ENCODE assay signal across 8 mouse cellular contexts in the genomic region with DNA sequence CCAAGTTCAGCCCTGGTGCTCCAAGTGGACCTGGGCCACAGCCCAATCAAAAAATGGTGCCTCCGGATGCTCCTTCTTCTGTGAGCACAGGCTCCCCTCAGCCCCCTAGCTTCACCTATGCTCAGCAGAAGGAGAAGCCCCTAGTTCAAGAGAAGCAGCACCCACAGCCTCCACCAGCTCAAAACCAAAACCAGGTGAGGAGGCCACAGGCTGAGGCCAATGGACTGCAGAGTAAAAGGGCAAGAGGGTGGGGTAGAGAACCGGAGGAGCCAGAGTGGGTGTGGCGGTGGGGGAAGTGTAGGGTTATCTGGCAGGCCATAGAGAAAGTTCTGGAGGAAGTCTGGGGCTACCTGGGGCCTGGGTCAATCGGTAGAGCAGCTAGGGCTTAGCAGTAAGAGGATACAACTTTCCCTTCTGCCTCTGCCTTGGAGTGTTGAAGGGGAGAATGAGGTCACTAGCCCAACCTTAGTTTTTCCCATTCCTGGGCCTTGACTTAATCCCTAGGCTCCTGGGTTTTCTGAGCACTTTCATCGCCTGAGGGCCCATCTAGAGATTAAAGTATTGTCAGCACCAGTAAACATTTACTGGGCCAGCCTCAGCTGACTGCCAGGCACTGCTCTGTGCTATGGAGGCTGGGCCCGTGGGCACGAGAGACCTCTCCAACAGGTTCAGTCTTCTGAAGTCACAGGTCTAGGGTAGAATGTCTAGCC. TPM values are rescaled to one million over a fixed set of nuclear protein-coding genes. Genes with fewer than 3 reads are reported as not detected.
DNase-seq lines count a peak whose midpoint lies in the region; ATAC-seq and TF ChIP-seq lines count a peak whose summit lies in the region.

No protein-coding gene starts in this region.

- no peak for TF ChIP-seq POLR2A in bone marrow, adult 2 months (IDR thresholded peaks at IDR 0.05; ENCODE audit: borderline replicate concordance, control insufficient read depth, low read depth, low read length)

- H3K4me2 ChIP-seq in forebrain, embryonic 12.5 days = no peak overlapping the region
- H3K4me2 ChIP-seq in forebrain, postnatal 0 days (ENCODE audit: low read depth) = no peak overlapping the region
- H3K4me2 ChIP-seq in hindbrain, postnatal 0 days (ENCODE audit: low read depth, low read length) = peak overlapping the region; percentile 11; the same call in 1 of the 2 replicates

- no peak for ATAC-seq in forebrain, embryonic 12.5 days (ENCODE audit: low FRiP score)
- no peak for ATAC-seq in forebrain, postnatal 0 days
- no peak for ATAC-seq in hindbrain, postnatal 0 days
- ATAC-seq in megakaryocyte progenitor cell, adult 5-6 weeks (replicated peaks; ENCODE audit: poor library complexity) = no peak

- peaks cover 36% of the 10 kb centered on the region for H3K36me3 ChIP-seq in forebrain, embryonic 12.5 days (replicated peaks)
- peaks cover 14% of the 10 kb centered on the region for H3K36me3 ChIP-seq in forebrain, postnatal 0 days (ENCODE audit: insufficient read depth)
- peaks cover 8% of the 10 kb centered on the region; the same call in 1 of the 2 replicates for H3K36me3 ChIP-seq in hindbrain, postnatal 0 days (ENCODE audit: insufficient read depth, low read length)

- no peak overlapping the region for H3K27ac ChIP-seq in forebrain, embryonic 12.5 days
- no peak overlapping the region for H3K27ac ChIP-seq in forebrain, postnatal 0 days (ENCODE audit: low read depth, low read length)
- H3K27ac ChIP-seq in bone marrow, adult 2 months (ENCODE audit: control insufficient read depth, insufficient read depth, low read depth, low read length, poor library complexity) = peak overlapping the region; percentile 93
- no peak overlapping the region for H3K27ac ChIP-seq in hindbrain, postnatal 0 days

- 0 out of 2 replicates have a peak overlapping the region, but pooled peaks have one; percentile 13 for H3K4me3 ChIP-seq in forebrain, embryonic 12.5 days (replicated peaks)
- H3K4me3 ChIP-seq in forebrain, postnatal 0 days (ENCODE audit: low read depth, low read length) = no peak overlapping the region
- peak overlapping the region; percentile 88 for H3K4me3 ChIP-seq in bone marrow, adult 2 months (replicated peaks; ENCODE audit: control insufficient read depth, low read depth, low read length)
- H3K4me3 ChIP-seq in hindbrain, postnatal 0 days (ENCODE audit: low read length) = no peak overlapping the region

- no peak for DNase-seq in forebrain, postnatal 0 days
- no peak for DNase-seq in hindbrain, postnatal 0 days (ENCODE audit: low spot score)
- peak; percentile 53 for DNase-seq in lung, postnatal 25 days (ENCODE audit: low spot score)
- no peak for DNase-seq in embryo, embryonic 11 days
- DNase-seq in retina, postnatal 1 day = no peak

- no peak for TF ChIP-seq CTCF in forebrain, postnatal 0 days (IDR thresholded peaks at IDR 0.05; ENCODE audit: low read depth)
- no peak for TF ChIP-seq CTCF in bone marrow, adult 2 months (IDR thresholded peaks at IDR 0.05; ENCODE audit: control insufficient read depth, insufficient read depth, low read length)
- no peak for TF ChIP-seq CTCF in hindbrain, postnatal 0 days (IDR thresholded peaks at IDR 0.05; ENCODE audit: low read depth)

- WGBS in forebrain, embryonic 12.5 days = 87% methylated on average over 7 of the region's 7 CpGs
- 82% methylated on average over 7 of the region's 7 CpGs for WGBS in forebrain, postnatal 0 days
- 23% methylated on average over 7 of the region's 7 CpGs for WGBS in bone marrow, adult 2 months
- 90% methylated on average over 7 of the region's 7 CpGs for WGBS in hindbrain, postnatal 0 days

- H3K4me1 ChIP-seq in forebrain, embryonic 12.5 days = peaks cover 39% of the 10 kb centered on the region
- peaks cover 10% of the 10 kb centered on the region for H3K4me1 ChIP-seq in forebrain, postnatal 0 days (ENCODE audit: insufficient read depth)
- peaks cover 1% of the 10 kb centered on the region; the same call in 1 of the 2 replicates for H3K4me1 ChIP-seq in bone marrow, adult 2 months (ENCODE audit: control insufficient read depth, insufficient read depth, low read length)
- H3K4me1 ChIP-seq in hindbrain, postnatal 0 days (ENCODE audit: insufficient read depth, low read length) = peaks cover 16% of the 10 kb centered on the region

- no peaks in the 10 kb centered on the region for H3K27me3 ChIP-seq in forebrain, embryonic 12.5 days
- H3K27me3 ChIP-seq in forebrain, postnatal 0 days (ENCODE audit: insufficient read depth, low read length) = no peaks in the 10 kb centered on the region
- H3K27me3 ChIP-seq in hindbrain, postnatal 0 days (ENCODE audit: insufficient read depth, low read length) = no peaks in the 10 kb centered on the region

- H3K9me3 ChIP-seq in forebrain, embryonic 12.5 days = no peaks in the 10 kb centered on the region
- no peaks in the 10 kb centered on the region for H3K9me3 ChIP-seq in forebrain, postnatal 0 days (ENCODE audit: low read length)
- no peaks in the 10 kb centered on the region for H3K9me3 ChIP-seq in hindbrain, postnatal 0 days (ENCODE audit: low read length)

- no peak overlapping the region for H3K9ac ChIP-seq in forebrain, embryonic 12.5 days
- H3K9ac ChIP-seq in forebrain, postnatal 0 days = no peak overlapping the region
- H3K9ac ChIP-seq in hindbrain, postnatal 0 days (replicated peaks; ENCODE audit: low read length) = no peak overlapping the region

RNA-seq across cellular contexts. Expression of a gene that starts 2.5 kb away (rescaled TPM):
- polyA plus RNA-seq in forebrain, embryonic 12.5 days (2016; fragmentation: Nextera tagmentation; extraction: Ambion mirVana) = 66.6 and 71.1 TPM in 2 replicates
- total RNA-seq in forebrain, postnatal 0 days (2014; rRNA removed) = 30.5 and 35.6 TPM in 2 replicates
- 43.5 and 51.6 TPM in 2 replicates for polyA plus RNA-seq in forebrain, postnatal 0 days (2015; fragmentation: Nextera tagmentation; extraction: Ambion mirVana)
- 90.3 and 169 TPM in 2 replicates for polyA plus RNA-seq in bone marrow, adult 2 months (2011; ENCODE audit: insufficient read depth, insufficient read length, low replicate concordance, missing spikeins)
- 62.6 and 63.9 TPM in 2 replicates for total RNA-seq in hindbrain, postnatal 0 days (2014; rRNA removed)
- polyA plus RNA-seq in hindbrain, postnatal 0 days (2015; fragmentation: Nextera tagmentation; extraction: Ambion mirVana) = 54.1 and 63.2 TPM in 2 replicates
- total RNA-seq in megakaryocyte progenitor cell, adult 5-6 weeks (2015) = 75.9 and 83.2 TPM in 2 replicates
- 18.1 and 22.2 TPM in 2 replicates for total RNA-seq in megakaryocyte progenitor cell, adult 5-6 weeks (2017)

RNA-seq across cellular contexts. Expression of a gene that starts 21.1 kb away (rescaled TPM):
- 0.69 and 1.4 TPM in 2 replicates for polyA plus RNA-seq in forebrain, embryonic 12.5 days (2016; fragmentation: Nextera tagmentation; extraction: Ambion mirVana)
- 0.62 and 0.86 TPM in 2 replicates for total RNA-seq in forebrain, postnatal 0 days (2014; rRNA removed)
- polyA plus RNA-seq in forebrain, postnatal 0 days (2015; fragmentation: Nextera tagmentation; extraction: Ambion mirVana) = 0.20 and 0.67 TPM in 2 replicates
- not detected in 2 replicates for polyA plus RNA-seq in bone marrow, adult 2 months (2011; ENCODE audit: insufficient read depth, insufficient read length, low replicate concordance, missing spikeins)
- total RNA-seq in hindbrain, postnatal 0 days (2014; rRNA removed) = 0.37 and 0.40 TPM in 2 replicates
- 0.64 and 0.66 TPM in 2 replicates for polyA plus RNA-seq in hindbrain, postnatal 0 days (2015; fragmentation: Nextera tagmentation; extraction: Ambion mirVana)
- 0.07 TPM in 1 of 2 replicates, not detected in the other for total RNA-seq in megakaryocyte progenitor cell, adult 5-6 weeks (2015)
- not detected in 2 replicates for total RNA-seq in megakaryocyte progenitor cell, adult 5-6 weeks (2017)

RNA-seq across cellular contexts. Expression of a gene that starts 27.5 kb away (rescaled TPM):
- polyA plus RNA-seq in forebrain, embryonic 12.5 days (2016; fragmentation: Nextera tagmentation; extraction: Ambion mirVana) = 3.6 and 4.7 TPM in 2 replicates
- 59.2 and 72.2 TPM in 2 replicates for total RNA-seq in forebrain, postnatal 0 days (2014; rRNA removed)
- 5.3 and 5.6 TPM in 2 replicates for polyA plus RNA-seq in forebrain, postnatal 0 days (2015; fragmentation: Nextera tagmentation; extraction: Ambion mirVana)
- 0.85 TPM in 1 of 2 replicates, not detected in the other for polyA plus RNA-seq in bone marrow, adult 2 months (2011; ENCODE audit: insufficient read depth, insufficient read length, low replicate concordance, missing spikeins)
- 56.5 and 61.6 TPM in 2 replicates for total RNA-seq in hindbrain, postnatal 0 days (2014; rRNA removed)
- 4.6 and 5.0 TPM in 2 replicates for polyA plus RNA-seq in hindbrain, postnatal 0 days (2015; fragmentation: Nextera tagmentation; extraction: Ambion mirVana)
- total RNA-seq in megakaryocyte progenitor cell, adult 5-6 weeks (2015) = not detected in 2 replicates
- not detected in 2 replicates for total RNA-seq in megakaryocyte progenitor cell, adult 5-6 weeks (2017)

RNA-seq across cellular contexts. Expression of a gene that starts 48.1 kb away (rescaled TPM):
- not detected in 2 replicates for polyA plus RNA-seq in forebrain, embryonic 12.5 days (2016; fragmentation: Nextera tagmentation; extraction: Ambion mirVana)
- not detected in 2 replicates for total RNA-seq in forebrain, postnatal 0 days (2014; rRNA removed)
- not detected in 2 replicates for polyA plus RNA-seq in forebrain, postnatal 0 days (2015; fragmentation: Nextera tagmentation; extraction: Ambion mirVana)
- polyA plus RNA-seq in bone marrow, adult 2 months (2011; ENCODE audit: insufficient read depth, insufficient read length, low replicate concordance, missing spikeins) = not detected in 2 replicates
- total RNA-seq in hindbrain, postnatal 0 days (2014; rRNA removed) = not detected in 2 replicates
- polyA plus RNA-seq in hindbrain, postnatal 0 days (2015; fragmentation: Nextera tagmentation; extraction: Ambion mirVana) = not detected in 2 replicates
- total RNA-seq in megakaryocyte progenitor cell, adult 5-6 weeks (2015) = not detected in 2 replicates
- 1.1 TPM in 1 of 2 replicates, not detected in the other for total RNA-seq in megakaryocyte progenitor cell, adult 5-6 weeks (2017)

RNA-seq across cellular contexts. Expression of a gene that starts 53.3 kb away (rescaled TPM):
- polyA plus RNA-seq in forebrain, embryonic 12.5 days (2016; fragmentation: Nextera tagmentation; extraction: Ambion mirVana) = not detected in 2 replicates
- total RNA-seq in forebrain, postnatal 0 days (2014; rRNA removed) = 0.77 TPM in 1 of 2 replicates, not detected in the other
- not detected in 2 replicates for polyA plus RNA-seq in forebrain, postnatal 0 days (2015; fragmentation: Nextera tagmentation; extraction: Ambion mirVana)
- not detected in 2 replicates for polyA plus RNA-seq in bone marrow, adult 2 months (2011; ENCODE audit: insufficient read depth, insufficient read length, low replicate concordance, missing spikeins)
- total RNA-seq in hindbrain, postnatal 0 days (2014; rRNA removed) = not detected in 2 replicates
- polyA plus RNA-seq in hindbrain, postnatal 0 days (2015; fragmentation: Nextera tagmentation; extraction: Ambion mirVana) = not detected in 2 replicates
- total RNA-seq in megakaryocyte progenitor cell, adult 5-6 weeks (2015) = not detected in 2 replicates
- not detected in 2 replicates for total RNA-seq in megakaryocyte progenitor cell, adult 5-6 weeks (2017)

Comparison
In these comparisons a context has a peak if more than half of its experiments do, and no peak if none do; other contexts are left out.
1. H3K4me3 ChIP-seq: peak in forebrain, embryonic 12.5 days (single experiment) and bone marrow, adult 2 months (single experiment); none in forebrain, postnatal 0 days (single experiment) and hindbrain, postnatal 0 days (single experiment).